Mouse (Mus musculus): ENCODE data around the gene Hkdc1.
A peak's percentile ranks its signal among the peaks of the same experiment; 100 is the strongest.

Hkdc1 gene

GRCm38 (mm10) chr10:62379808-62380207 is 42.5 kb downstream of the Hkdc1 start, which contains the start of gene Hk1:
Gene Hk1 (minus strand): TSS chr10:62379908.
- no peak for DNase-seq

- no peak for DNase-seq
Measured at GRCm38 (mm10) chr10:62358827-62359226, 63.5 kb downstream of the Hkdc1 start.

GRCm38 (mm10) chr10:62356105-62356730 is 66.1 kb downstream of the Hkdc1 start:
- peak; percentile 70 to 78 for DNase-seq

GRCm38 (mm10) chr10:62345147-62345546 is 77.1 kb downstream of the Hkdc1 start:
- no peak for DNase-seq

GRCm38 (mm10) chr10:62344004-62344752 is 78.1 kb downstream of the Hkdc1 start:
- no peak for DNase-seq

- DNase-seq: no peak
Measured at GRCm38 (mm10) chr10:62342512-62342911, 79.8 kb downstream of the Hkdc1 start.

- peak in 1 of 2 experiments; percentile 6 for DNase-seq
Measured at GRCm38 (mm10) chr10:62341956-62342355, 80.3 kb downstream of the Hkdc1 start.

GRCm38 (mm10) chr10:62340991-62341390 is 81.3 kb downstream of the Hkdc1 start:
- no peak for DNase-seq

GRCm38 (mm10) chr10:62340095-62340731 is 82.1 kb downstream of the Hkdc1 start:
- peak; percentile 97 to 99 for DNase-seq

GRCm38 (mm10) chr10:62339211-62340094 is 82.8 kb downstream of the Hkdc1 start:
- DNase-seq: peak; percentile 72 to 75

GRCm38 (mm10) chr10:62338626-62339025 is 83.7 kb downstream of the Hkdc1 start:
- no peak for DNase-seq

GRCm38 (mm10) chr10:62338176-62338575 is 84.1 kb downstream of the Hkdc1 start:
- DNase-seq: no peak

GRCm38 (mm10) chr10:62336601-62337578 is 85.4 kb downstream of the Hkdc1 start:
- no peak for DNase-seq

- DNase-seq: no peak
Measured at GRCm38 (mm10) chr10:62335423-62335776, 86.9 kb downstream of the Hkdc1 start.

GRCm38 (mm10) chr10:62334686-62335422 is 87.4 kb downstream of the Hkdc1 start:
- DNase-seq: peak in 1 of 2 experiments; percentile 5

GRCm38 (mm10) chr10:62333269-62333668 is 89.0 kb downstream of the Hkdc1 start:
- no peak for DNase-seq
